Mouse (Mus musculus) frontal cortex, adult 2 months (tissue): Measurements from ENCODE around the gene Dusp5. TPM values are rescaled to one million over a fixed set of nuclear protein-coding genes. Genes with fewer than 3 reads are reported as not detected.

Experiments
- DNase-seq, 2 experiments: peaks; one replicate each; pipeline ENCODE4 v3.0.0; 2022; ENCODE audit warnings: low spot score in 1 of 2; ENCODE audit errors: extremely low spot score in 1 of 2
- polyA plus RNA-seq: library from polyadenylated mRNA; depleted of rRNA; stranded (reverse); fragments of >200 nt; gene quantifications from 2 replicates; pipeline ENCODE4 v1.2.3, GENCODE M21; 2012

Gene Dusp5
- polyA plus RNA-seq, 1 experiment: 20.1 TPM

DNA sequence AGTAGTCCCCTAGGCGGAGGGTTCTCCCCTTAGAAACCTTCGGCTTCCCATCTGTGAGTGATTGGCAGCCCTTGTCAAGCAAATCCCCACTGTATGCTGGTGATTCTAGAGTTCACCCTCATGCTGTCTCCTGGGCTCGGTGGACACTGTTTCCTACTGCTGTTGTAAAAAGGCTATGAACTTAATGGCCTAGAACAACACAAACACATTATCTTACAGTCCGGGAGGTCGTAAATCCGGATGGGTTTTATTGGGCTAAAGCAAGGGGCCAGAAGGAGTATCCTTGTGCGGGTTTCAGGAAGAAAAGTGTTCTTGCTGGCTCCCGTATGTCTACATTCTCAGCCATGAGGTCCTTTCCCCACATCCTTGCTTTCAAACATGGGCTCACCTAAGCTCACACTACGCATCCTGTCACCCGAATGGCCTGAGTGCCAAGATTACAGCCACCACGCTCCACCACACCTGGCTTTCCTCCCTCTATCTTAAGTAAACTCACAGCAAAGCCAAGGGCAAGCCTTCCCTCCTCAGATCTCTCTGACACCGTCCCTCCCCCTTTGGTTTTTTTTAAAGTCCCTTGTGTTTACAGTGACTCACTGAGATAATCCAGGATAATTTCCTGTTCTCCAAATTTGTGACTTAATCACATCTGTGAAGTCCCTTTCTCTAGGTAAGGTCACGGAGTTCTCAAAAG lies 17.5 kb upstream of the Dusp5 start:
- DNase-seq: no peak

DNA sequence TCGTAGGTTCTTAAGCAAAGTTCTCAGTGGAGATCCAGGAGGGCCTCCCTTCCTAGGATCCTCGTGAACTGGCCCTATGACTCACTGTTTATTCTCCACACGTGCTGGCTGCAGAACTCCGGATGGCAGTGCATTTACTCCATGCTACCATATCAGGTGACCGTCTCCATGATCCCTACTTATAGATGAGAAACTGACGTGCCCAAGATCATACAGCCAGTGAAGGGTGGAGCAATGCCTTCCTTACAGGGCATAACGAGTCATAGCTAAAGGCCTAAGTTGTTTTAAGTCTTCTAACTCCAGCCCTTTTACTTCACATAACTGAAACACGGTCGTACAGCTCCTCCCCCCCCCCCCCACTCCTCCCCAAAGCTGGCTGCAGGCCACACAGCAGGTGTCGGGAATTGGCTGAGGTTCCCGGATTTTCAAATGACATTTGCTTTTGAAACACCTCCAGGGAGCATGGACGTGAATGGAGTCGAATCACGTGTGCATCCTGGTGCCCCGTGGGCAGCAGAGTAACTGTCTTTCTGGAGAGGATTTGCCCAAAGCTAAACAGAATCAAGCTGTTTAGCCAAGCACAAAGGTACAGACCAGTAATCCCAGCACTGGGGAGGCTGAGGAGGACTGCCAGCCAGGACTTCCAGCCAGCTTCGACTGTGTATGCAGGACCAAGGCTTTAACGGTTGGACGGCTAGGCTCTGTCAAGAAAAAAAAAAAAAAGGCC lies 11.4 kb upstream of the Dusp5 start:
- DNase-seq: no peak

DNA sequence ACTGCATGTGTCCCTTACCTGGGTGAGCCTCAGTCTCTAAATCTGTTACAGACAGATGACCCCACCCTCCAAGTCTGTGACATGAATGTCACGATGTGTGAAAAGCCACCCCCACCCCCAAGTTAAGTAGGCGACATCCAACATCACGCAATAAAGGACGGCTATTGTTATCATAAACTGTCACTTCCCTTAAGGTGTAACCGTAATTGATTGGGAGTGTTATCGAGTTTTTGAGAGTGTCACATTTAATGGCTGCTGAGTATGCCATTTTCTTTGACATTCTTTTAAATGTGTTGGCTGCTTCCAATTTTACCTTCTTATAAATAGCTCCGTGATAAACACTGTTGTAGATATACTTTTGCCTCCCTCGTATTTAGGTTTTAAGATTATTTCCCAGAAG lies 9.4 kb upstream of the Dusp5 start:
- no peak for DNase-seq

DNA sequence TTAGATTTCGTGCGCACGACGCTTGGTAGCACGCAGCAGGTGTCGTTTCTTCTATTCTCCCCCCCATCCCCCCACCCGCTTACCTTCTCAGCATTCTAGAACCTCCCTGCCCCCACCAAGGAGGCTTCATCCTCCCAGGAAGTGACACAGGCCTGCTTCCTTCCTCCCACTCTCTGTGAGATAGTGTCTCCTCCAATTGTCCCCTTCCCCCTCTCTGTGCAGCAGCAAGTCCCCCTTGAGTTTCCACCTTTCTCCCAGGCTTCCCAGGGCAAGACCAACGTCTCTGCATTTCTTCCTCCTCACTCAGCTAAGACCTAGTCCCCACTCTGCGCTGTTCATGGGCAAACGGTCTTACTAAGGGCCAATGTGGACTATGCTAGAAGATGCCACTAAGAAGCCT lies 8.9 kb upstream of the Dusp5 start:
- DNase-seq: no peak

DNA sequence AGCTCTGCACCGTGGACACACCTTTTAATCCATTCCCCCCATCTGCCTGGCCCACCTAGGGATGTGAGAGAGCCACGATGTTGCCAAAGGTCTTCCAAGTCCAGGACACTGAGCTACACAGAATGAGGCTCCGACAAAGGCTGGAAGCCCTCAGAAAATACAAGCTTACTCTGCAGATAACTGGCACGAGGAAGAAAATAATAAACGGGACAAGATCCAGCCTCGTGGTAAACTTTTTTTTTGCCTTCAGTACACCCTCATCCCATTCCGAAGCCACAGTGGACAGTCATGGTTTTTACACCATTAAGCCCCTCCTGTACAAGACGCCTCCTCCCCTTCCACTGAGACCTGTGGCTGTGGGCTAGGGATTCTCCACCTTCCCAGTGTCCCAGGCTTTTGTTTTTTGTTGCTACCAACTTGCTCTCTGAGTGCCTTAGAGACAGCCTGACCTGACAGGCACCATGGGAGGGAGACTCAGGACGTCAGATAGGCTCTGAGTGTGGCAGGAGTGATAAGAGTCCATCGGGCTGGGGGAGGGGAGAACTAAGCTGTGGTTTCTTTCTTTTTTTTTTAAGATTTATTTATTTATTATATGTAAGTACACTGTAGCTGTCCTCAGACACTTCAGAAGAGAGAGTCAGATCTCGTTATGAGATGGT lies 7.6 kb upstream of the Dusp5 start:
- DNase-seq: no peak

DNA sequence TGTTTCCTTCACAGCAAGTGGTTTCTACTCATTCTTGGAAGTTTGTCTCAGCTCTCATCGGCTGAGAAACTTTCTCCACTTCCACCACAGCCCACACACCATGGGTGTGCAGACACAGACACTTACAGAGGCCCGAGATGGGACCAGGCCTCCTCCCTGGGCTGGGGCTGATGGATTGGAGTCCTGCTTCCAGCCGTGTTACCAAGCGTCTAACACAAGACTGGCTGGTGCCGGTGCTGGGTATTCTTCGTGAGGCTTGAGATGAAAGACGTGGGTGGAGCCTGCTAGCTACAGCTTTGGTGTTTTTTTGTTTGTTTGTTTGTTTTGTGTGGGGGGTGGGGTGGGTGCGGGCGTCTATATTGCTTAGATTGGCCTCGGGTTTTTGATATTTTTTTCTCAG lies 1.4 kb upstream of the Dusp5 start:
- DNase-seq: no peak

DNA sequence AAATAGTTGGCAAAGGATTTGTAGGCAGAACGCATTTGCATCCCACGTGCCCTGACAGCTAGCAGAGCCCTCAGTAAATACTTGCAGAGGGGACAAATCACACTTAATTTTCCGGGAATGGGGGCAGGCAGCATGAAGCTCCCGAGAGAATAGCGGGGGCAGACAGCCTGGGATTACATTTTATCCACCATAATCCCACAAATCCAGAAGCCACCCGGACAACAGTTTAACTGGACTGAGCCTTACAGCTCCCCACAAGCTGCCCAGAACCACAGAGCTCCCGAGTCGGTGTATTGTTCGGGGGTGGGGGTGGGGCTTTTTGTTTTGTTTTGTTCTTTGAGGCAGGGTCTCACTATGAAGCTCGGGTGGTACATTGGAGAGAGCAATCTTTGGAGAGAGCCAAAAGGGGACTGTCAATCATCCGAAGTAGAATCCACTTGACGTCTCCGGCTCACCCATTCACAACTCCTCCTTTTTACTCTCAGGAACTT lies 733 bp upstream of the Dusp5 start:
- no peak for DNase-seq

DNA sequence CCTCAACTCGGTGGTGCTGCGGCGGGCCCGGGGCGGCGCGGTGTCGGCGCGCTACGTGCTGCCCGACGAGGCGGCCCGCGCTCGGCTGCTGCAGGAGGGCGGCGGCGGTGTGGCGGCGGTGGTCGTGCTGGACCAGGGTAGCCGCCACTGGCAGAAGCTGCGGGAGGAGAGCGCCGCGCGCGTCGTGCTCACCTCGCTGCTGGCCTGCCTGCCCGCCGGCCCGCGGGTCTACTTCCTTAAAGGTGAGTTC lies 471 bp downstream of the Dusp5 start:
- no peak for DNase-seq

DNA sequence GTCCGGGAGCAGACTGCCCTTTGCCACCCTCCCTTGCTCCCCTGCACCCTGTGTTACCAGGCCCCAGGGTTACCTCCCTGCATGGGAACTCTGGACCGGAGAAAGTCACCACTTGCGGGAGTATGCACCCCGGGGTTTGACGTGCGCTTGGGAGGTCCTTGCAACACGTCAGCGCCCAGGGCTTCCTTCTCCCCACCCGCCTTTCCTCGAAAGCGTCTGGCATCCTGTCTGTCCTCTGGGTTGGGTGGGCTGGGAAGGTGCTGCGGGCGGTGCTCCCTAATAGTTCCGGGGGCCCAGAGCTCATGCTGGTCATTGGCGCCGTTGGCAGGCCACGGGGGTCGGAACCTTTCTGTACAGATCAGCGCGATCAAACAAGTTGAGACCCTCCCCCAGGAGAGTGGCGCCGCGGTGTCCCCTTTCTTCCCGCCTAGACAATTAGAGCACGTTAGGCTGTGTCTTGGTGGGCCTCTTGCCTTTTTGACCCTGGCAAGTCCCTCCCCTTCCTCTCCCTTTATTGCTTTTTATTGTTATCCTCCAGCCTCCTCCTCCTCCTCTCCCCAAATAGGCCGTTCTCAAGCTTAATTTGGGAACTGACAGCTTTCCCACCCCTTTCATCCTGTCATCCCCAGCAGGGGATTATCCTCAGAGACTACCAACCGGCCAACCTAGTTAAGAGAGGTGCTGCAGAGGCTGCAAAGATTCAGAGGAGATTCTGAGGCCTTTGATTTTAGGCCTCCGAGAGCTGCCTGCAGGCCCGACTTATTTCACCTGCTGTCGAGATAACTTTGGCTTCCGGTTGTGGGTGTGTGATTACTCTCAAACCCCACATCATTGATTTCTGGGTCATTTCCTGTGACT lies 1.0 kb downstream of the Dusp5 start:
- no peak for DNase-seq

DNA sequence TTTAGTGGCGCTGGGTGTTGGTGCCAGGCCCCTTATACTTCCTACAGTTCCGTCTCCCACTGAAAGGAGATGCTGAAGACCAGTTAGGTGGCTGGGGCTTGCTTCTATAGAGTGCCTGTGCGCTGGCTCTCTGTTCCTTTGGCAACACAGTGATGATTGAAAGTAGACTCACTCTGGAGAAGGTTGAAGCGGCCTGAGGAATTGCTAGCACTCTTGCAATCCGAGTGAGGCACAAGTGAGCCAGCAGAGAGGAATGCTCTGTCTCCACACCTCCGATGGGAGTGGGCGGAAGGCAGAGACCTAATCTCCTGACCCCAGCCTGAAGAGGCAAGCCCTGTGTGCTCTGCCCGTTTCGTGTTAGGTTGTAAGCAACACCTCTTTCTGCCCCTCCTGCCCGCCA lies 2.5 kb downstream of the Dusp5 start:
- DNase-seq: no peak

DNA sequence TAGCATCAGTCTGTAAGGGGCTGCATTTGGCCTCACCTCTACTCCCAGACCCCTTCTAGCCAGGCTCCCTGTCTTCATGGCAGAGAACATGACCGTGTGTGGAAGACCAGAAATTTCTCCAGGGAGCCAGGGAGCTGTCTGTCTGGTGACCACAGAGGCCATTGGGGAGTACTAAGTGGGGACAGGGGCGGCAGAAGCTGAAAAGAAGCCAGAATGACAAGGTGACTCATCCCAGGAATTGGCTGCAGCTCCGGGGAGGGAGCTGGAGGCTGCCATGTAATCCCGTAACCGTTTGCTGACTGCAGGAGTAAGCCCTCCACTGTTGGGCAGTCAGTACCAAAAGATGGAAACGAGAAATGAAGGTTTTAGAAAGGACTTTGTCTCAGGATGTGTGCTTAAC lies 3.1 kb downstream of the Dusp5 start:
- DNase-seq: no peak

DNA sequence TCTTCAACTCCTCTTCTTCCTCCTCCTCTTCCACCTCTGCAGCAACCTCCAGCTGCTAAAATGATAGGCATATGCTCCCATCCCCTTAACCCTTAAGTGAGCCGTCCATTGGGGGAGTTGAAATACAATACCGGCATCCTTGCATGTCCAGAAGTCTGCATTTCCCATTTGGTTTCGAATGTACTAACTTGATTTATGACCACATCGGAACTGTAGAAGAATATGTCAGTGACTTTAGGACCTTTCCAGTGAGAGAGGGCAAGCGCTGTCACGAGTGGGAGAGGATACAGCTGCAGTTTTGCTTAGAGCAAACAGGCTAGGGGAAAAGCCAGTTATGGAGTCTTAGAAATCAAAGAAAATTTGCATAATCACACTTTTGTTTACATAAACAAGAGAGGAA lies 3.8 kb downstream of the Dusp5 start:
- DNase-seq: no peak

DNA sequence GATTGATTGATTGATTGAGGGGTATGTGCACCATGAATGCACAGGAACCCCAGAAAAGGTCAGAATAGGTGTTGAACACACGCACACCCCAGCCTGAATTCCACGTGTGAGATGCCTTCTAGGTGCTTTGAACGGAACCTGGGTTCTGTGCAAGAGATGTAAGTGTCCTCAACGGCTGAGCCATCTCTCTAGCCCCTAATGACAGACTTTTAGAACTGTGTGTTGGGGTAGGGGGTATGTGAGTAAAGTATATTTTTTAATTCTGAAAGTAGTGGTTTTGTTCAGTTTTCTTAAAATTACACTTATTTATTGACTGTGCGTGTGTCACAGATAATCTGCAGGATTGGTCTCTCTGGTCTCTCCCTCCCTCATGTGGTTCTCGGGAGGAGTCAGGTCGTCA lies 4.3 kb downstream of the Dusp5 start:
- no peak for DNase-seq

DNA sequence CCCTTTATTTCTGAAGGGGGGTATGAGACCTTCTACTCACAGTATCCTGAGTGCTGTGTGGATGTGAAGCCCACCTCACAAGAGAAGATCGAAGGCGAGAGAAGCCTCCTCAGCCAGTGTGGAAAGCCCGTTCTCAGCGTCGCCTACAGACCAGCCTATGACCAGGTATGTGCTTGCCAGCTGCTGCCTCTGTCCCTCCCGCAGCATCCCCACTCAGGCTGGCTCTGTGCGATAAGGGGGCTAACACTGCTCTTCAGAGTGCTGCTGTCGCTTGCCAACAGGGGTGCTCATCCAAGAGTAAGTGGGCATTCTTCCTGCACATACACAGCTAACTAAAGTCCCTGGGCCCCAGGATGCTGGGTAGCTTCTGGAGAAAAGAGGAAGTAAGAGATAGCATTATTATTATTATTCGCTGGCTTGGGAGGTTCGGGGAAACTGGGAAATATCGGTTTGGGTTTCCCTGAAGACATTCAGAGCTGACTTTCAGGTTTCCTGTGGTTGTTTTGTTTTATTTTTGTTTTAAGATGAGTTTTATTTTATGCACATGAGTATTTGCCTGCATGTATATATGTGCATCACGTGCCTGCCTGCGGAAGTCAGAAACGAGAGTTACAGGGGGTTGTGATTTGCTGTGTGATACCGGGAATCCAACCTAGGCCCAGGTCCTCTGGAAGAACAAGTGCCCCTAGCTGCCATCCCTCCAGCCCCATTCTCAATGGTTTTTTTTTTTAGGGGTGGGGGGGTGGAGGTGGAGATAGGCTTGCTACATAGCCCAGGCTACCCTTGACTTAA lies 5.1 kb downstream of the Dusp5 start:
- DNase-seq: no peak

DNA sequence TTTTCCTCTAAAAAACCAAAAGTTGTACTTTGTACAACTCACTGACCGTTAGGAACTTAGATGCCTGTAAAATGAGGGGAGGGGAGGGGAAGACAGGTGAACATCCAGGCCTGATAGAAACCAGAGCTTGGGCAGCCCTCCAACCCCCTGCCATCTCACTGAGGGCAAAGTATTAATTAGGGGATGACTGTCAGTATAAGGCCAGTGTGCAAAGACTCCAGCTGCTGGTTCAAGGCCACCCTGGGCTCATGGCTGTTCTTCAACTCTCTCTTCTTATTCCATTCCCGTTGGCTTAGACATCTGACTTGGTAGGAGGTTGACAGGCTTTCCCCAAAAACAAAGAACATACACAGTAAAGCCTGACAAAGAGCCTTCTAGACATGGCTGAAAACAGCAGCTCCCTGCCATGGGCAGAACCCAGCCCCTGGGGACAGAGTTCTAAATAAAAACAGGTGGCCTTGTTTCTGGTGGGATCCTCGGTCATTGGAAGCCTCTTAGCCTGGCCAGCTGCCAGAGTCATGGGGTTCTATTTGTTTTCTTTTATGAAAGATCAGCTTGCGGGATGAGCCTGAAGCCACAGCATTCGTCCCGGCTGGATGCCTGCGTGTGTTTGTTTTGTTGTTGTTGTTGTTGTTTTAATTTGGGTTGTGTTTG lies 6.0 kb downstream of the Dusp5 start:
- DNase-seq: no peak

DNA sequence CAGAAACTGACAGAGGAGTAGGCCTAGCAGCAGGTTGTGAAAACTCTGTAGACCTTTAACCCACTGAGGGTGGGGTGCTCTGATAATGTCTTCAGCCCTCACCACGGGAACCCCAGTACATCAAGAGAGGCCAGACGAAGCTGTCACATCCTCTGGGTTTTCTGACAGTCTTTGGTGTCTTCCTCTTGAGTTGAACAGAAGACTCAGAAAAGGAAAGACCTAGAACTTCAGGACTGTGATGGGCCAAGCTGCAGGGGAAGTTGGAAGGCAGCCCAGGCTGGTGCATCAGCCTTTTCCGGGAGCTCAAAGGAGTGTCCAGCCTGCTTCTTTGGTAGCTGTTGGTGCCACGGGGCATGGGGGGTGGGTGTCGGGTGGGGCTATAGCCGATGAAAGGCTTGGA lies 6.5 kb downstream of the Dusp5 start:
- DNase-seq: no peak

DNA sequence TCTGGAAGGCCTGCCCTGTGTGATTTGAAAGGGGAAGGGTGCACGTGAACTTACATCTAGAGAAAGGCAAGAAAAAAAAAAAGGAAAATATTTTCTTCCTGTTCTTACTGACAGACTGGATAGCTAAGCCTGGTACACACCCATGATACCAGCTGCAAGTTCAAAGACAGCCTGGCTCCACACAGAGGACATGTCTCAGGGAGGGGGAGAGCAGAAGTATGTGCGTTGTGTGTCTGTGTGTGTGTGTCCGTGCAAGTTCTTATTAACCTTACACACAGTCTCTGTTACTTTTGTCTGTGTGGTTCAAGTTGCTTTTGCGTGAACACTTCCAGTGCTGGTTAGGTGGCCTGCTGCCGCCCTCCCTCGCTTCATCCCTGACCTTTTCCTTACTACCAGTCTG lies 7.3 kb downstream of the Dusp5 start:
- DNase-seq: no peak

DNA sequence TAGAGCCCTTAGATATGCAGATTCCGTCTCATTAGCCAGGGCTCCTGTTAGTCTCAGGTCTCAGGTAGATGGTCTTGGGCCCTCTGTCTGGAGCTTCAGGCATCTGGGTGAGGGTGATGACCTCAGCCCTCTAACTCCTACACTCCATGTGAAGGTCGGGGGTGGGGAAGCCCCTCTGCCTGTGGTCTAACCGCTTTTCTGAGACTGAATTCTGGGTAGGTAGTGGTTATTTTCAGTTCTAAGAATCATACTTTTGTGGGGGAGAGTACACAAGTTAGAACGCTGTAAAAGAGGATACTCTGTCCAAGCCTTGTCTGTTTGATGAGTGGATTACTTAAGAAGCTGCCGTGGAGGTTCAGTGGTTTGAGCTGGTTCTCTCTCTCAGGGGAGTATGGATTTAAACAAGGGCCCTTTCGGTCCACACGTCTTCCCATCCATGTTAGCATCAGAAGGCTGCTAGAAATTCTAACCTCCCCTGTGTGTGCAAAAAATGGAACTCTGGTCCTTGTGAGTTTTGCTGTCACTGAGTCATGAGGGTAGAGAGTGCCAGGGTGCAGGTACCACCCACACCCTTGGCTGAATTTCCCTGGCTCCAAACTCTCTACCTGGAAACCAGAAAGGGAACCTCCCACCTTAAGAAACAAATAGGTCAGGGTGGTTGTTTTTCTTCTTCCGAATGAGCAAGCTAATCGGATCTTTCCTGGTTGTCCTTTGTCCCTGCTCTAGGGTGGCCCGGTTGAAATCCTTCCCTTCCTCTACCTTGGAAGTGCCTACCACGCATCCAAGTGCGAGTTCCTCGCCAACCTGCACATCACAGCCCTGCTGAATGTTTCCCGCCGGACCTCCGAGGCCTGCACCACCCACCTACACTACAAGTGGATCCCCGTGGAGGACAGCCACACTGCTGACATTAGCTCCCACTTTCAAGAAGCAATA lies 8.1 kb downstream of the Dusp5 start:
- DNase-seq: no peak

DNA sequence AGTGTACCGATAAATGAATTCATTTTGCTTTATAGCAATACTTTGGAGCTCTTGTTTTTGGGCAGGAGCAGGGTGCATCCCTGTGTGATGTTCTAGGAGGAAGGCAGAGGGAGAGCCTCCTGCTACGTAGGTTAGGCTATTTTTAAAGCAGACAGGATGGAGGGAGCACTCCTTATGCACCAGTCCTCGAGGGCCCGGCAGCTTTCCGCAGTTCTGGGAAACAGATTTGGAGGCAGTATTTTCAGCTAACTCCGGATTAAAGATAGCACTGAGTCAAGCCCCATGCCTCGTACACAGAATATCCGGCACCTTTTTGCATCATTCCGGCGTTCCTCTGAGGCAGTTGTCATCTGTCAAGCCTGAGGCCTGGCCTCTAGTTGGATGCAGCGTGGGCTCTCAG lies 9.1 kb downstream of the Dusp5 start:
- no peak for DNase-seq
